19 mouse cellular contexts compared by ENCODE assay signal in the genomic region with DNA sequence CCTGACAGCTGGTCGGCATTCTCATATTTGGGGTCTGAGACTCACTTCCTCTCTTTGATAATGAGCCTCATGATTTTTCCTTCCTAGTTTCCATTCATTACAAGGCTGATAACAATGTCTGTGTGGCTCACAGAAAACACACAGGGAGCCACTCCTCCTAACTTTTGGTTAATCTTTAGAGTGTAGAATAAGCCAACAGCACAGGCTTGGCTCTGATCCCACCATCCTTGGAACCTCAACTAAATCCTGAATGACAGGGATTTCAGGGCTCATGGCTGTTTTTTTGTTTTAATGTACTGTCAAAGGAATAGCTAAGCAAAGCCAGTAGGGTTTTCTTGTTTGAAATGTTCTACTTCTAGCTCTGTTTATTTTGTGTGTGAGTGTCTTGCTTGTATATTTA. TPM values are rescaled to one million over a fixed set of nuclear protein-coding genes. Genes with fewer than 3 reads are reported as not detected.
A peak's percentile ranks its signal among the peaks of the same experiment; 100 is the strongest.
DNase-seq lines count a peak whose midpoint lies in the region; TF ChIP-seq lines count a peak whose summit lies in the region.
"Had no signal": no experiment of that assay in that cellular context is flagged by ENCODE, and none has a peak within 500 bp of the region (broad histone marks: within the 10 kb centered on the region; RNA-seq: fewer than 3 reads in every experiment).

No protein-coding gene starts in this region.

- no peaks in the 10 kb centered on the region for H3K27me3 ChIP-seq in embryonic facial prominence, embryonic 10.5 days (replicated peaks; ENCODE audit: low read depth, poor library complexity, severe bottlenecking)
- H3K27me3 ChIP-seq: forebrain, embryonic 13.5 days; heart, embryonic 12.5 days; hindbrain, embryonic 15.5 days had no signal

- H3K27ac ChIP-seq in embryonic facial prominence, embryonic 10.5 days (replicated peaks): no peak overlapping the region
- H3K27ac ChIP-seq: forebrain, embryonic 13.5 days; hindbrain, embryonic 15.5 days had no signal

- H3K36me3 ChIP-seq in embryonic facial prominence, embryonic 10.5 days (replicated peaks): peaks cover 60% of the 10 kb centered on the region

- 88% methylated on average over 1 of the region's 1 CpGs for WGBS in embryonic facial prominence, embryonic 10.5 days

- peak; percentile 55 to 73 for DNase-seq in kidney, adult 8-10 months
- no peak for DNase-seq in kidney, postnatal 4 days
- peak; percentile 41 for DNase-seq in brain, embryonic 14.5 days (ENCODE audit: low read depth)
- peak; percentile 49 for DNase-seq in kidney, postnatal 10 days
- DNase-seq in right cerebral cortex, adult 18-20 months: no peak
- no peak for DNase-seq in embryonic facial prominence, embryonic 10.5 days (ENCODE audit: low spot score)
- DNase-seq in testis, postnatal 14 days (ENCODE audit: low spot score): no peak
- DNase-seq: adrenal gland, postnatal 10 days; B cell, adult 2 months; cerebellum, adult 11-12 months; cerebellum, adult 9-10 months; cerebellum, postnatal 25 days; forebrain, postnatal 0 days; gastrocnemius, postnatal 14 days; heart, postnatal 36 days had no signal

- peaks cover 4% of the 10 kb centered on the region for H3K4me1 ChIP-seq in embryonic facial prominence, embryonic 10.5 days

- no peak overlapping the region for H3K4me3 ChIP-seq in embryonic facial prominence, embryonic 10.5 days
- H3K4me3 ChIP-seq: forebrain, embryonic 13.5 days; heart, embryonic 12.5 days; hindbrain, embryonic 15.5 days had no signal

- TF ChIP-seq POLR2A in brain, embryonic 14.5 days (IDR thresholded peaks at IDR 0.05; ENCODE audit: borderline replicate concordance, extremely low read depth, insufficient read depth, insufficient read length, poor library complexity, severe bottlenecking): no peak

- no peak for TF ChIP-seq CTCF in brain, embryonic 14.5 days (IDR thresholded peaks at IDR 0.05; ENCODE audit: borderline replicate concordance, extremely low read depth, insufficient read depth, insufficient read length)

- H3K9me3 ChIP-seq in embryonic facial prominence, embryonic 10.5 days: no peaks in the 10 kb centered on the region
- H3K9me3 ChIP-seq: forebrain, embryonic 13.5 days; G1E; heart, embryonic 12.5 days; hindbrain, embryonic 15.5 days had no signal

RNA-seq across cellular contexts. Expression of a gene that starts 6.4 kb away (rescaled TPM):
- polyA plus RNA-seq in brain, embryonic 14.5 days (2012; rRNA removed): 17.9 and 26.4 TPM in 2 replicates
- polyA plus RNA-seq in embryonic facial prominence, embryonic 10.5 days (2016; fragmentation: Nextera tagmentation; extraction: Ambion mirVana): 60.1 and 66.2 TPM in 2 replicates

RNA-seq across cellular contexts. Expression of a gene that starts 10.5 kb away (rescaled TPM):
- 15.0 and 45.2 TPM in 2 replicates for polyA plus RNA-seq in brain, embryonic 14.5 days (2012; rRNA removed)
- polyA plus RNA-seq in embryonic facial prominence, embryonic 10.5 days (2016; fragmentation: Nextera tagmentation; extraction: Ambion mirVana): 13.9 and 14.3 TPM in 2 replicates

RNA-seq across cellular contexts. Expression of a gene that starts 43.7 kb away (rescaled TPM):
- polyA plus RNA-seq in brain, embryonic 14.5 days (2012; rRNA removed): 1,206 and 1,229 TPM in 2 replicates
- polyA plus RNA-seq in embryonic facial prominence, embryonic 10.5 days (2016; fragmentation: Nextera tagmentation; extraction: Ambion mirVana): 362 and 367 TPM in 2 replicates

RNA-seq across cellular contexts. Expression of a gene that starts 55.8 kb away (rescaled TPM):
- 10.5 and 13.1 TPM in 2 replicates for polyA plus RNA-seq in brain, embryonic 14.5 days (2012; rRNA removed)
- polyA plus RNA-seq in embryonic facial prominence, embryonic 10.5 days (2016; fragmentation: Nextera tagmentation; extraction: Ambion mirVana): 9.1 and 10.8 TPM in 2 replicates

Comparison
In these comparisons a context has a peak if more than half of its experiments do, and no peak if none do; other contexts are left out.
1. DNase-seq: peak in kidney, adult 8-10 months (2 of 2), brain, embryonic 14.5 days (single experiment) and kidney, postnatal 10 days (single experiment); none in kidney, postnatal 4 days (0 of 2), right cerebral cortex, adult 18-20 months (single experiment), embryonic facial prominence, embryonic 10.5 days (single experiment) and testis, postnatal 14 days (single experiment).